Mouse (Mus musculus) intestine, embryonic 16.5 days (tissue): ENCODE data around the gene Gadd45g. TPM values are rescaled to one million over a fixed set of nuclear protein-coding genes. Genes with fewer than 3 reads are reported as not detected.

Experiments
- ATAC-seq: fragments of 200-750 bp; cut with Nextera tagmentation; 2 replicates; pipeline ENCODE4 v1.8.0; 2017; ENCODE audit warnings: moderate TSS enrichment, moderate library complexity
- H3K27ac ChIP-seq: fragments of 300-500 bp; sonication (generic); 2 replicates; pipeline ENCODE4 v1.5.1; 2014; ENCODE audit warnings: mild to moderate bottlenecking, low read length
- H3K27me3 ChIP-seq: fragments of 300-500 bp; sonication (generic); replicated peaks from 2 replicates; pipeline ENCODE4 v1.6.1; 2014; ENCODE audit warnings: low read length, control low read depth, mixed read lengths; ENCODE audit not compliant: control insufficient read depth, insufficient read depth
- H3K36me3 ChIP-seq: fragments of 300-500 bp; sonication (generic); 2 replicates; pipeline ENCODE4 v1.6.1; 2014; ENCODE audit warnings: low read length, control low read depth; ENCODE audit not compliant: control insufficient read depth, insufficient read depth
- H3K4me1 ChIP-seq: fragments of 300-500 bp; sonication (generic); 2 replicates; pipeline ENCODE4 v1.6.1; 2014; ENCODE audit warnings: low read length, control low read depth, mixed read lengths; ENCODE audit not compliant: control insufficient read depth, insufficient read depth
- H3K4me2 ChIP-seq: fragments of 300-500 bp; sonication (generic); 2 replicates; pipeline ENCODE4 v1.6.1; 2014; ENCODE audit warnings: low read depth, low read length, control low read depth
- H3K4me3 ChIP-seq: fragments of 300-500 bp; sonication (generic); 2 replicates; pipeline ENCODE4 v1.5.1; 2014; ENCODE audit warnings: mild to moderate bottlenecking, low read length
- H3K9ac ChIP-seq: fragments of 300-500 bp; sonication (generic); 2 replicates; pipeline ENCODE4 v1.6.1; 2014; ENCODE audit warnings: low read depth, low read length
- H3K9me3 ChIP-seq: fragments of 300-500 bp; sonication (generic); 2 replicates; pipeline ENCODE4 v1.6.1; 2016; ENCODE audit warnings: low read length, control low read depth; ENCODE audit not compliant: control insufficient read depth
- WGBS: fragments of 180-500 bp; shearing (Covaris S2); extraction: QIAGEN DNeasy Blood & Tissue Kit; methylation state at CpG from one replicate; pipeline ENCODE4 v1.1.7; 2014; 5-methylcytosine and 5-hydroxymethylcytosine counted together
- polyA plus RNA-seq: library from polyadenylated mRNA; unstranded; fragments of >200 nt; fragmentation: Nextera tagmentation; extraction: Ambion mirVana; gene quantifications from 2 replicates; pipeline ENCODE4 v1.2.1, GENCODE M21; 2015

Gene Gadd45g
- 36.4 and 40.8 TPM in 2 replicates for polyA plus RNA-seq

GRCm38 (mm10) chr13:51846301-51846867, at the start of gene Gadd45g:
TSS of gene Gadd45g (plus strand) at chr13:51846678.
- Histone ChIP-seq H3K36me3 (no peaks in the 10 kb centered on the region), H3K27me3 (no peaks in the 10 kb centered on the region; the same call in 1 of the 2 replicates), H3K9me3 (no peaks in the 10 kb centered on the region), H3K9ac (peak within 1 kb of the TSS; percentile 87), H3K4me3 (peak within 1 kb of the TSS; percentile 75), H3K27ac (peak within 1 kb of the TSS; percentile 93), H3K4me2 (peak within 1 kb of the TSS; percentile 96), H3K4me1 (peaks cover 28% of the 10 kb centered on the region)
- WGBS = under 1% methylated on average over 31 of the region's 31 CpGs
- ATAC-seq = peak; percentile 73

DNA sequence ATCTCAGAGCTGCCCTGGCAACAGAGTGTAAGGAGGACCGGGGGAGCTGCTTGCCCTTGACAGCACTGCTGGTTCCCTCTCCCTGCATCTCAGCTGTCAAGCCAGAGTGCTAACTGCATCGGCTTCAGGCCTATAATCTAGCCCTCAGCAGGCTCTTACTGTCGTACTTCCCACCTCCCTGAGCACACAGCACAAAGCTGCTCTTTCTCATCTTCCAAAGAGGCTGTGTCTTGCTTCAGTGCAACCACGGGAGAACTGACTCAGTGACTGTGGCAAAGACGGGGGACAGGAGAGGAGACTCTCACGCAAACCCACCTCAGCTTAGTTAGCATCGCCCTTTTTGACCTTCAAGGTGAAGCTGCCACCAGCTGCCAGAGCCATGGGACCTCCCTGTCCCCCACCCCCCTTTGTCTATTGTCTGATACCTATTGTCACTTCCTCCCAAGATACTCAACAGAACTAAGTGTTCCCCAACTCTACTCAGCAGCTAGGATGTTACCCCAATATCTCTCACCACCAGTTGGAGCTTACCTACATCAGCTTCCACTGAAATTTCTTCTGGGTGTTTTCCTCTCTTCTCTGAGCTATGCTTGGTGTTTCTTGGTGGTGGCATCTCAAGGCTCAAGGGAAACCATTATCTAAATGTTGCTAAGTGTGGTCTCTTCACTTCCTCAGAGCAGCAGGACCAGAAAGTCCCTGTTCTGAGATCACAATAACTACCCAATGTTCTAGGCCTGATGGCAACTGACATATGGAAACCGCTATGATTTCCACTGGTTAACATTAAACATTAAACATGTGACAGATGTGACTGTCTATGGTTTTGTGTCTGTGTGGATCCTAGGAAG, 48.4 kb upstream of the Gadd45g start:
- H3K9ac ChIP-seq = no peak overlapping the region
- H3K27me3 ChIP-seq = no peaks in the 10 kb centered on the region
- no peak overlapping the region for H3K4me3 ChIP-seq
- no peaks in the 10 kb centered on the region for H3K9me3 ChIP-seq
- no peaks in the 10 kb centered on the region for H3K36me3 ChIP-seq
- H3K4me2 ChIP-seq = no peak overlapping the region
- ATAC-seq = no peak
- WGBS = 65% methylated on average over 8 of the region's 8 CpGs
- H3K4me1 ChIP-seq = peaks cover 5% of the 10 kb centered on the region; the same call in 1 of the 2 replicates
- no peak overlapping the region for H3K27ac ChIP-seq

DNA sequence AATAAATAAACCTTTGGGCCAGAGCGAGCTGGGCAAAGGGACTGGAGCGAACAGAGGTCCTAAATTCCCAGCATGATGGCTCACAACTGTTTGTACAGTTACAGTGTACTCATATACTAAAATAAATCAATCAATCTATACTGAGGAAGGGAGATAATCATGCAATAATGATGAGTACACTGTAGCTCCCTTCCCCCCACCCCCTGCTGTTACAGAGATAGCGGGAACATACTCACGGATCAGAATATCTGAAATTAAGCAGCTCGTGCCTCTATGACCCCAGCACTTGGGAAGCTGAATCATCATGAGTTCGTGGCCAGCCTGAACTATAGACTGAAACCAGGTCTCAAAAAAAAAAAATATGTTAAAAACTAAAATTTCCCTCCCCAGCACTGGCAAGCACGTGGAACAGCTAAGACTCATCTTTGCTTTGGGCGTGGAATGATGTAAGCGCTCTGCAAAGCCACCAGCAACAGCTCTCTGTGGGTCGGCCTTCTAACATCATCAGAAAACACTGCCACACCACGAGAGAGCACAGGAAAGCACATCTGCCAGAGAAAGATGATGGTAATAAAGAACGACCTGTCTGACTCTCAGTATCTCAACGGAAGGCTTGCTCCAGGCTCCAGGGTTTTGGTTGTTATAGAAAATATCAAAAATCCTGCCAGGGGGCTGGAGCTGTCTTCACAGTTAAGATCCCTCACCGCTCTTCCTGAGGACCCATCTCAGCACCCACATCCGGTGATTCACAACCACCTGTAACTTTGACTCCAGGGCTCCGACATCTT, 46.5 kb upstream of the Gadd45g start:
- WGBS = 81% methylated on average over 16 of the region's 16 CpGs
- H3K4me1 ChIP-seq = peaks cover 5% of the 10 kb centered on the region; the same call in 1 of the 2 replicates
- no peak overlapping the region for H3K4me3 ChIP-seq
- H3K9me3 ChIP-seq = no peaks in the 10 kb centered on the region
- no peak overlapping the region for H3K27ac ChIP-seq
- ATAC-seq = no peak
- no peaks in the 10 kb centered on the region for H3K36me3 ChIP-seq
- no peak overlapping the region for H3K9ac ChIP-seq
- no peaks in the 10 kb centered on the region for H3K27me3 ChIP-seq
- no peak overlapping the region for H3K4me2 ChIP-seq

GRCm38 (mm10) chr13:51800921-51801320, 45.6 kb upstream of the Gadd45g start:
- Histone ChIP-seq H3K36me3 (no peaks in the 10 kb centered on the region), H3K27me3 (no peaks in the 10 kb centered on the region), H3K4me3 (no peak overlapping the region), H3K4me1 (peaks cover 5% of the 10 kb centered on the region; the same call in 1 of the 2 replicates), H3K27ac (no peak overlapping the region), H3K9me3 (no peaks in the 10 kb centered on the region), H3K4me2 (no peak overlapping the region), H3K9ac (no peak overlapping the region)
- no peak for ATAC-seq
- WGBS = 51% methylated on average over 9 of the region's 9 CpGs

DNA sequence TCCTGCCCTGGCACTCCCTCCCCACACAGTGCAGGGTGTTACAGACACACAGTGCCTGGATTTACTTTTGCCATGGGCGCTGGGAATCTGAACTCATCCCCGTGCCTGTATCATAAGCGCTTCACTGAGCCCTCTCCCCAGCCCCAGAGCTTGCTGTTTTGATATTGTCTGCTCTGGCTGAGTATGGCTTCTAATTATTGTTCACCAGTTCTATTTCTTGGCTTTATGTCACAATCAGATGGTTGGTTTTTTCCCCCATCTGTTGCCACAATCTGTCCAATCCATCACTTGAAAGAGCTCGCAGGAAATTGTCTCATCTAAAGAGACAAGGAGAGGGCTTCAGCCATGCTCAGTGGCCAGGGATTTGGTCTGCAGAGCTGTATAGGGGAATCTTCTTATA, 40.8 kb upstream of the Gadd45g start:
- Histone ChIP-seq H3K27ac (no peak overlapping the region), H3K36me3 (no peaks in the 10 kb centered on the region), H3K9me3 (no peaks in the 10 kb centered on the region), H3K4me1 (peaks cover 5% of the 10 kb centered on the region; the same call in 1 of the 2 replicates), H3K27me3 (no peaks in the 10 kb centered on the region), H3K4me2 (no peak overlapping the region), H3K4me3 (no peak overlapping the region), H3K9ac (no peak overlapping the region)
- WGBS = 71% methylated on average over 4 of the region's 4 CpGs
- ATAC-seq = no peak

- no peaks in the 10 kb centered on the region for H3K36me3 ChIP-seq
- H3K4me1 ChIP-seq = no peaks in the 10 kb centered on the region
- no peak for ATAC-seq
- H3K27me3 ChIP-seq = no peaks in the 10 kb centered on the region
- no peak overlapping the region for H3K27ac ChIP-seq
- H3K4me3 ChIP-seq = no peak overlapping the region
- H3K9ac ChIP-seq = no peak overlapping the region
- no peaks in the 10 kb centered on the region for H3K9me3 ChIP-seq
- WGBS = 79% methylated on average over 15 of the region's 15 CpGs
- no peak overlapping the region for H3K4me2 ChIP-seq
Measured at GRCm38 (mm10) chr13:51806220-51806619, 40.3 kb upstream of the Gadd45g start.

GRCm38 (mm10) chr13:51808141-51808540, 38.3 kb upstream of the Gadd45g start:
- no peaks in the 10 kb centered on the region for H3K36me3 ChIP-seq
- H3K4me3 ChIP-seq = no peak overlapping the region
- H3K27me3 ChIP-seq = no peaks in the 10 kb centered on the region
- 39% methylated on average over 12 of the region's 12 CpGs for WGBS
- H3K4me1 ChIP-seq = no peaks in the 10 kb centered on the region
- no peak overlapping the region for H3K4me2 ChIP-seq
- no peak overlapping the region for H3K9ac ChIP-seq
- H3K27ac ChIP-seq = no peak overlapping the region
- no peak; the same call in 1 of the 2 replicates for ATAC-seq
- no peaks in the 10 kb centered on the region for H3K9me3 ChIP-seq

DNA sequence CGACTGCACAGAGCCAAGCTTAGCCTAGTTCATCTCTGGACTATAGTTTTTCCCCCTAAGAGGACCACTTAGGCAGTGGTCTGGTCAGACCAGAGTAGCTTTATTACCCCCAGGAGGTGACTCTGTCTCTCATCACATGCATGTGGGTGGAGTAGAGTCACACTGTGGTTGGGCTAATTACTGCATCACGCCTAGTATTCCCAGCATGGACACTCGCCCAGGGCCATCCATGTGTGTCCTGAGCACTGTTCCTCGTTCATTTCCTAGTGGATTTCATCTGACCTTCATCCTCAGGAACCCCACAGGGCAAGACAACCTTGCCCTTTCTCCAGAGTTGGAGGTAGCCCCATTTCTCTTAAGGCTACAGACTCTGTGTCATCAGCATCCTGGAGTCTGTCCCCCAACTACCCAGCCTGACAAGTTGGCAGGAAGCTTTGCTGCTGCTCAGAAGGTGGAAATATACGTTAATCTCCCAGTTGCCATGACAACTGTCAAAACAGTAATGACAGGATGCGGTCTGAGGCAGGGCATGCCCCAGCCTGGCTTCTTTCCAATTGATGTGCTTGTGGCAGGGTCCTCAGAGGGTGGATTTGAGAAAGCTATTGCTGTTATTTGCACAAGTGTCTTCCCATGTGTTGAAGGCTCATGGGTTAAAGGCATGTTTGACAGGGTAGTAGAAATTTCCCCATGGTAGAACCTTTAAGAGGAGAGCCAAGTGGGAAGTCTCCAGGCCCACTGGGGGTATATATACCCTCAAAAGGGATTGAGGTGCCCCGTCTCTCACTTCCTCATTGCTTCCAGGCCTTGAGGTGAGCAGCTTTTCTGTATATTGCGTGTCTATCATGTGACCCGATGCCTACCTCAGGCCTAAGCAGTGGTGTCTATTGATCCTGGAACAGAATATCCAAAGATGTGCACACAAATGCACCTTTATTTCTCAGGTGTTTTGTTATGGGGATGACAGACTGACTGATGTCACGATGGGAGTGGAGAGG, 32.6 kb upstream of the Gadd45g start:
- Histone ChIP-seq H3K4me1 (peaks cover 12% of the 10 kb centered on the region; the same call in 1 of the 2 replicates), H3K9ac (no peak overlapping the region), H3K4me3 (no peak overlapping the region), H3K27me3 (no peaks in the 10 kb centered on the region), H3K27ac (no peak overlapping the region), H3K36me3 (no peaks in the 10 kb centered on the region), H3K9me3 (no peaks in the 10 kb centered on the region), H3K4me2 (no peak overlapping the region)
- ATAC-seq = no peak
- WGBS = 52% methylated on average over 10 of the region's 10 CpGs
